Mouse (Mus musculus) neural tube, embryonic 10.5 days (tissue): ENCODE data around the gene Uvrag.
A peak's percentile ranks its signal among the peaks of the same experiment; 100 is the strongest.

Experiments used
- DNase-seq: peaks from one replicate; pipeline ENCODE4 v3.0.0-alpha.2; 2017; ENCODE audit warnings: low spot score; ENCODE audit errors: extremely low spot score

Gene Uvrag

GRCm38 (mm10) chr7:98894305-98894704, 246.6 kb downstream of the Uvrag start:
- DNase-seq: no peak

- DNase-seq: no peak
Measured at GRCm38 (mm10) chr7:98893144-98893543, 247.8 kb downstream of the Uvrag start.

GRCm38 (mm10) chr7:98889211-98889610, 251.7 kb downstream of the Uvrag start:
- DNase-seq: no peak

- DNase-seq: no peak
Measured at GRCm38 (mm10) chr7:98888810-98889209, 252.1 kb downstream of the Uvrag start.

- peak; percentile 55 for DNase-seq
Measured at GRCm38 (mm10) chr7:98887811-98888261, 253.1 kb downstream of the Uvrag start.

GRCm38 (mm10) chr7:98881887-98882286, 259.1 kb downstream of the Uvrag start:
- no peak for DNase-seq

- DNase-seq: no peak
Measured at GRCm38 (mm10) chr7:98879176-98879575, 261.8 kb downstream of the Uvrag start.

- DNase-seq: no peak
Measured at GRCm38 (mm10) chr7:98876119-98876518, 264.8 kb downstream of the Uvrag start.

GRCm38 (mm10) chr7:98875390-98875990, 265.5 kb downstream of the Uvrag start:
- no peak for DNase-seq

- DNase-seq: no peak
Measured at GRCm38 (mm10) chr7:98874411-98874951, 266.5 kb downstream of the Uvrag start.

- DNase-seq: no peak
Measured at GRCm38 (mm10) chr7:98873316-98873715, 267.6 kb downstream of the Uvrag start.

GRCm38 (mm10) chr7:98871882-98872281, 269.1 kb downstream of the Uvrag start:
- DNase-seq: no peak

- DNase-seq: peak; percentile 67
Measured at GRCm38 (mm10) chr7:98870791-98871190, 270.1 kb downstream of the Uvrag start.

- DNase-seq: no peak
Measured at GRCm38 (mm10) chr7:98869070-98869469, 271.9 kb downstream of the Uvrag start.

GRCm38 (mm10) chr7:98867794-98868150, 273.2 kb downstream of the Uvrag start:
- DNase-seq: no peak

- no peak for DNase-seq
Measured at GRCm38 (mm10) chr7:98867053-98867793, 273.7 kb downstream of the Uvrag start.

- no peak for DNase-seq
Measured at GRCm38 (mm10) chr7:98863969-98864718, 276.8 kb downstream of the Uvrag start.

- DNase-seq: no peak
Measured at GRCm38 (mm10) chr7:98862994-98863393, 277.9 kb downstream of the Uvrag start.

- no peak for DNase-seq
Measured at GRCm38 (mm10) chr7:98861002-98861401, 279.9 kb downstream of the Uvrag start.

- no peak for DNase-seq
Measured at GRCm38 (mm10) chr7:98857094-98857493, 283.8 kb downstream of the Uvrag start.

- no peak for DNase-seq
Measured at GRCm38 (mm10) chr7:98856128-98856527, 284.8 kb downstream of the Uvrag start.

GRCm38 (mm10) chr7:98855388-98855787, 285.6 kb downstream of the Uvrag start:
- DNase-seq: no peak
